Mouse (Mus musculus) midbrain, embryonic 15.5 days (tissue): Measurements from ENCODE around the gene Dnmt3l. TPM values are rescaled to one million over a fixed set of nuclear protein-coding genes. Genes with fewer than 3 reads are reported as not detected.
A peak's percentile ranks its signal among the peaks of the same experiment; 100 is the strongest.

ENCODE experiments used
- ATAC-seq: fragments of 200-750 bp; cut with Nextera tagmentation; replicated peaks from 2 replicates; pipeline ENCODE4 v1.8.0; 2017; ENCODE audit warnings: moderate TSS enrichment
- H3K27ac ChIP-seq: fragments of 300-500 bp; sonication (generic); 2 replicates; pipeline ENCODE4 v1.5.1; 2015; ENCODE audit warnings: mild to moderate bottlenecking, inconsistent platforms
- H3K27me3 ChIP-seq: fragments of 300-500 bp; sonication (generic); replicated peaks from 2 replicates; pipeline ENCODE4 v1.6.1; 2015; ENCODE audit warnings: inconsistent platforms
- H3K36me3 ChIP-seq: fragments of 300-500 bp; sonication (generic); replicated peaks from 2 replicates; pipeline ENCODE4 v1.6.1; 2015; ENCODE audit warnings: inconsistent platforms
- H3K4me1 ChIP-seq: fragments of 300-500 bp; sonication (generic); 2 replicates; pipeline ENCODE4 v1.6.1; 2015; ENCODE audit warnings: inconsistent platforms
- H3K4me2 ChIP-seq: fragments of 300-500 bp; sonication (generic); 2 replicates; pipeline ENCODE4 v1.6.1; 2015; ENCODE audit warnings: inconsistent platforms, mild to moderate bottlenecking, moderate library complexity
- H3K4me3 ChIP-seq: fragments of 300-500 bp; sonication (generic); 2 replicates; pipeline ENCODE4 v1.5.1; 2015; ENCODE audit warnings: mild to moderate bottlenecking, inconsistent platforms
- H3K9ac ChIP-seq: fragments of 300-500 bp; sonication (generic); 2 replicates; pipeline ENCODE4 v1.6.1; 2015; ENCODE audit warnings: mild to moderate bottlenecking, inconsistent platforms
- H3K9me3 ChIP-seq: fragments of 300-500 bp; sonication (generic); 2 replicates; pipeline ENCODE4 v1.6.1; 2016; ENCODE audit warnings: inconsistent platforms
- WGBS: fragments of 180-500 bp; shearing (Covaris S2); methylation state at CpG from one replicate; pipeline ENCODE4 v1.1.7; 2015; ENCODE audit warnings: mixed read lengths; 5-methylcytosine and 5-hydroxymethylcytosine counted together
- polyA plus RNA-seq: library from polyadenylated mRNA; unstranded; fragments of >200 nt; fragmentation: Nextera tagmentation; extraction: Ambion mirVana; gene quantifications from 2 replicates; pipeline ENCODE4 v1.2.1, GENCODE M21; 2015

Gene Dnmt3l
- not detected in 2 replicates for polyA plus RNA-seq

DNA sequence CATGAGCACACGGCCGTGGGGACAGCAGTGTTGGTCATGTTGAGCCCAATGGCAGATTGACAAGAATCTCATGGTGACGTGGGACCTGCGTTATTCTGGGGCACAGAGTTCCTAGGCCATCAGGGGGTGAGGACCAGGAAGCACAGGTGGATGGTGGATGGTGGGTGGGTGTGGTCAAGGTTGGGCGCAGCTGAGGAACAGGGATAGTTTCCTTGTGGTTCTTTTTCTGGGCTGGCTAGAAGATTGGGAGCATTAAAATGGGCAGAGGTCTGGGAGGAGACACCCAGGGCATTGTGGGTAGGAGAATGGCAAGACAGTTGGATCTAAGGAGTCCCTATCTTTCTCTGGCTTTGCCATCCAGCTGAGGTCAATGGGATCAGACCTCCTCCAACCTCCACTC, at the start of gene Dnmt3l:
Gene Dnmt3l, plus strand, starts transcription at position 301 of the 400 bp plus-strand sequence.
- Histone ChIP-seq H3K9ac (no peak within 1 kb of the TSS), H3K4me3 (no peak within 1 kb of the TSS), H3K36me3 (no peaks in the 10 kb centered on the region), H3K4me2 (no peak within 1 kb of the TSS), H3K27ac (no peak within 1 kb of the TSS), H3K4me1 (peaks cover 6% of the 10 kb centered on the region; the same call in 1 of the 2 replicates), H3K27me3 (no peaks in the 10 kb centered on the region), H3K9me3 (no peaks in the 10 kb centered on the region)
- WGBS = 94% methylated on average over 5 of the region's 5 CpGs
- ATAC-seq = no peak

- peaks cover 47% of the 10 kb centered on the region for H3K36me3 ChIP-seq
- no peaks in the 10 kb centered on the region for H3K27me3 ChIP-seq
- 82% methylated on average over 3 of the region's 3 CpGs for WGBS
- H3K4me3 ChIP-seq = no peak overlapping the region
- H3K9me3 ChIP-seq = no peaks in the 10 kb centered on the region
- ATAC-seq = no peak
- no peak overlapping the region for H3K27ac ChIP-seq
- no peak overlapping the region for H3K4me2 ChIP-seq
- H3K9ac ChIP-seq = no peak overlapping the region
- H3K4me1 ChIP-seq = no peaks in the 10 kb centered on the region
Observed at GRCm38 (mm10) chr10:77995639-77996038, 46.1 kb upstream of the Dnmt3l start.

DNA sequence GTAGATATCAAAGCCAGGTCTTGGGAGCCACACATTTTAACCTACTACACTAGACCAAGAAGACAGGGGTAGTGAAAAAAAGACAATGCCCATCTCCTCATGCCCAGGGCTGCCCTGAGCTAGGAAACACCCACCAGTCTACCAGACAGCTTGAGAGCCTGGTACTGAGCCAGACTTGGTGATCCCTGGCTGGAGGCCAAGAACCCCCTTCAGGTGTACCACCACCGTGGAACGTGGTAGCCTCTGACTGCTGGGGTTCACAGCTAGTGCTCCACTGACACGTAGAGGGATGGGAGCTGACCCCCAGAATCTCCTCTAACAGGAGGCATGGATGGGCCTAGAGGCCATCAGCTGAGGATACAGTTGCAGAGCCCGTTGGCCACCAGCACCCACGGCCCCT, 41.5 kb upstream of the Dnmt3l start:
- H3K27ac ChIP-seq = no peak overlapping the region
- WGBS = 98% methylated on average over 5 of the region's 5 CpGs
- no peak overlapping the region for H3K9ac ChIP-seq
- H3K4me1 ChIP-seq = no peaks in the 10 kb centered on the region
- H3K36me3 ChIP-seq = peaks cover 24% of the 10 kb centered on the region; the same call in 1 of the 2 replicates
- H3K9me3 ChIP-seq = no peaks in the 10 kb centered on the region
- H3K27me3 ChIP-seq = no peaks in the 10 kb centered on the region
- no peak overlapping the region for H3K4me2 ChIP-seq
- no peak for ATAC-seq
- H3K4me3 ChIP-seq = no peak overlapping the region

GRCm38 (mm10) chr10:78001796-78002195, 40.0 kb upstream of the Dnmt3l start:
- H3K9ac ChIP-seq = no peak overlapping the region
- WGBS = 94% methylated on average over 11 of the region's 11 CpGs
- ATAC-seq = no peak
- H3K4me2 ChIP-seq = no peak overlapping the region
- H3K36me3 ChIP-seq = peaks cover 19% of the 10 kb centered on the region; the same call in 1 of the 2 replicates
- no peaks in the 10 kb centered on the region for H3K9me3 ChIP-seq
- peaks cover 9% of the 10 kb centered on the region for H3K4me1 ChIP-seq
- H3K27ac ChIP-seq = no peak overlapping the region
- H3K27me3 ChIP-seq = no peaks in the 10 kb centered on the region
- H3K4me3 ChIP-seq = no peak overlapping the region

- ATAC-seq = no peak
- H3K27ac ChIP-seq = no peak overlapping the region
Observed at GRCm38 (mm10) chr10:78002316-78002715, 39.4 kb upstream of the Dnmt3l start.

DNA sequence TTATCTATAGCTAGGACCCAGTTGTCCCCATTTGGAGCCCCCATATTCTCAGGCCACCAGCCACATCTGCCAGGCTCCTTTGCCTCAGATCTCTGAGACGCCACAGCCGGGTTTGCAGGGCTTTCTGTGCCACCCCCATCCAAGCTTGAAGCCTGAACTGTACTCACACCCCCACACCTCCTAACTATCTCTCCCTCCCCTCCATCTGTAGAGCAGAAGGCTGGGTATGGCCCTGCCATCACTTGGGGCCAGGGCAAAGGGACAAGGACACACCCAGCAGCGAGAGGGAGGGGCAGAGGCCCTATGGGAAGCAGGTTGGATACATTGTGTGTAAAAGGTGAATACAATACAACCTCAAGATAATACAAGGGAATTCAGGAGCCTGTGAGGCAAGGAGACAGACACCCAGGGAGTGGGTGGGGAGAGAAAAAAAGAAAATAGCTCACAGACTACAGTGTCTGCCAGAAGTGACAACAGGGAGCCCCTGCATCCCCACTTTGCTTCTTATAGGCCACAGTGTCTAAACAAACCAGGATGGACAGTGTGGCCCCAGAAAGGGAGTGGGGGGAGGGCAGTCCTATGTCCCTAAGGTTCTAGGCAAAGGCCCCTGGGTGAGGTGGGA, 37.2 kb upstream of the Dnmt3l start:
- Histone ChIP-seq H3K27ac (no peak overlapping the region), H3K9ac (no peak overlapping the region), H3K4me1 (peaks cover 31% of the 10 kb centered on the region), H3K4me3 (no peak overlapping the region), H3K9me3 (no peaks in the 10 kb centered on the region), H3K27me3 (no peaks in the 10 kb centered on the region), H3K4me2 (no peak overlapping the region), H3K36me3 (peaks cover 12% of the 10 kb centered on the region; the same call in 1 of the 2 replicates)
- 88% methylated on average over 3 of the region's 3 CpGs for WGBS
- ATAC-seq = no peak

More at GRCm38 (mm10) chr10:78002316-78002715, 39.4 kb upstream of the Dnmt3l start:
- peaks cover 14% of the 10 kb centered on the region for H3K4me1 ChIP-seq
- peaks cover 18% of the 10 kb centered on the region; the same call in 1 of the 2 replicates for H3K36me3 ChIP-seq
- no peak overlapping the region for H3K4me2 ChIP-seq
- no peak overlapping the region for H3K4me3 ChIP-seq
- no peaks in the 10 kb centered on the region for H3K27me3 ChIP-seq
- 92% methylated on average over 2 of the region's 2 CpGs for WGBS
- H3K9me3 ChIP-seq = no peaks in the 10 kb centered on the region
- H3K9ac ChIP-seq = no peak overlapping the region

GRCm38 (mm10) chr10:78005791-78006438, 35.8 kb upstream of the Dnmt3l start:
- H3K4me1 ChIP-seq = peaks cover 35% of the 10 kb centered on the region
- H3K9me3 ChIP-seq = no peaks in the 10 kb centered on the region
- WGBS = 90% methylated on average over 4 of the region's 4 CpGs
- no peaks in the 10 kb centered on the region; the same call in 1 of the 2 replicates for H3K27me3 ChIP-seq
- no peaks in the 10 kb centered on the region; the same call in 1 of the 2 replicates for H3K36me3 ChIP-seq
- H3K9ac ChIP-seq = no peak overlapping the region
- H3K4me3 ChIP-seq = no peak overlapping the region
- no peak for ATAC-seq
- H3K27ac ChIP-seq = no peak overlapping the region
- H3K4me2 ChIP-seq = no peak overlapping the region

DNA sequence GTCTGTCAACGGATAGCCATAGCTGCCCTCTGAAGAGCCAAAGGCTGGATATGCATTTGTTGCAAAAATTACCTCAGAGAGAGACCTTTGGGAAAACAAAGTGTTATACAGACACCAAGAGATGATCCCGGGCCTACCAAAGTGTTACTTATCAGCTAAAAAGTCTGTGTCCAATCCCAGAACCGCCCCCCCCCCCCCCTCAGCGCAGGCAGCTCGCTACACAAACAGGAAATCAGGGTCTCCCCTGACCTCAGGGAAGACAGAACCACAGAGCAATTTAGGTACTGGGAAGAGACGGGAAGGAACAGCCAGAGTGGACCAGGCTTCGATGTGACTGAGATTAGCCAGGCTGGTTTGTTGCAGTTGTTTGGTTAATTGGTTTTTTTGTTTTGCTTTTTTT, 34.5 kb upstream of the Dnmt3l start:
- Histone ChIP-seq H3K4me2 (peak overlapping the region; percentile 13; the same call in 1 of the 2 replicates), H3K4me1 (peaks cover 35% of the 10 kb centered on the region), H3K36me3 (no peaks in the 10 kb centered on the region; the same call in 1 of the 2 replicates), H3K4me3 (no peak overlapping the region), H3K9me3 (no peaks in the 10 kb centered on the region), H3K9ac (no peak overlapping the region), H3K27ac (no peak overlapping the region), H3K27me3 (no peaks in the 10 kb centered on the region; the same call in 1 of the 2 replicates)
- 55% methylated on average over 7 of the region's 7 CpGs for WGBS
- ATAC-seq = no peak

- H3K27me3 ChIP-seq = no peaks in the 10 kb centered on the region; the same call in 1 of the 2 replicates
- H3K9ac ChIP-seq = peak overlapping the region; percentile 55; the same call in 1 of the 2 replicates
- WGBS = 78% methylated on average over 3 of the region's 3 CpGs
- no peaks in the 10 kb centered on the region for H3K36me3 ChIP-seq
- peaks cover 35% of the 10 kb centered on the region for H3K4me1 ChIP-seq
- H3K4me3 ChIP-seq = peak overlapping the region; percentile 59
- no peak for ATAC-seq
- H3K4me2 ChIP-seq = peak overlapping the region; percentile 82
- no peak overlapping the region for H3K27ac ChIP-seq
- H3K9me3 ChIP-seq = no peaks in the 10 kb centered on the region
Observed at GRCm38 (mm10) chr10:78008169-78008568, 33.6 kb upstream of the Dnmt3l start.

DNA sequence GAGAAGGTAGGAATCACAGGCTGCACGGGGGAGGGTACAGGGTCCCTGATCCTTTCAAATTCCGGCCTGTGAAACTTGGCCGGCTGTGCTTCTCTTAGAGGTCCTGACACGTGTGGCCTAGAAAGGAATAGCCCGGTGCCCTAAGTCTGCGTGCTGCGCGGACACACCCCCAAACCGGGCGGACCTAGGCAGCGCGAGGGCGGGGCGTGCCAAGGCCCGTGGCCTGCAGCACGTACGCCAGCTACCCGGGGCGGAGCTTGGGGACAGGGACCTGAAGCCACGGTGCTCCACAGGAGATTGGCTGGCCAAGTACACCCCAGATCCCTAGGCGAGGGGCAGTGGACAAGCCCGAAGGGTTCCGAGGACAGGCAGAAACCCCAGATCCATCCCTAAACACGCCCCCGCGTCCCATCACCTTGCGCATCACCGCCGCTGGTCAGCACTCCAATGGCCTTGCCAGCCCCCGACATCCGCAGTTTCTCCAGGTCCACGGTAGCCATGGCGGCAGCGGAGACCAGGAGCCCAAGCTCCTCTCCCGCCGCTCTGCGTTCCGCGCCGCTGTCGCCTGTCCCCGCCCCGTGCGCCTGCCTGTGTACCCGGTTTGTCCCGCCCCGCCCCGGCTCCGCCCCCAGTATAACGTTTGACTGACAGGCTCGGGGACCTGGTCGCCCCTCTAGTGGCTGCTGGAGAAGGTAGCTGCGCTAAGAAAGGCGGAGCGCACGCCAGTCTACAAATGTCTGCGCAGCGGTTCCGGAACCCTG, 32.4 kb upstream of the Dnmt3l start:
- Histone ChIP-seq H3K27me3 (no peaks in the 10 kb centered on the region; the same call in 1 of the 2 replicates), H3K27ac (peak overlapping the region; percentile 92), H3K9me3 (no peaks in the 10 kb centered on the region), H3K4me1 (peaks cover 35% of the 10 kb centered on the region), H3K4me2 (peak overlapping the region; percentile 82), H3K9ac (peak overlapping the region; percentile 55), H3K4me3 (peak overlapping the region; percentile 59), H3K36me3 (no peaks in the 10 kb centered on the region)
- WGBS = under 1% methylated on average over 59 of the region's 59 CpGs
- peak; percentile 98 for ATAC-seq

- Histone ChIP-seq H3K4me2 (peak within 1 kb of the TSS; percentile 82), H3K4me3 (peak within 1 kb of the TSS; percentile 59), H3K36me3 (no peaks in the 10 kb centered on the region), H3K27ac (peak within 1 kb of the TSS; percentile 92), H3K9me3 (no peaks in the 10 kb centered on the region), H3K4me1 (peaks cover 35% of the 10 kb centered on the region), H3K9ac (peak within 1 kb of the TSS; percentile 55), H3K27me3 (no peaks in the 10 kb centered on the region; the same call in 1 of the 2 replicates)
- no peak for ATAC-seq
- WGBS = under 1% methylated on average over 9 of the region's 9 CpGs
Observed at GRCm38 (mm10) chr10:78009945-78010293, 31.8 kb upstream of the Dnmt3l start, which contains the start of gene Pfkl. Pfkl (minus strand) TSS chr10:78010083.

DNA sequence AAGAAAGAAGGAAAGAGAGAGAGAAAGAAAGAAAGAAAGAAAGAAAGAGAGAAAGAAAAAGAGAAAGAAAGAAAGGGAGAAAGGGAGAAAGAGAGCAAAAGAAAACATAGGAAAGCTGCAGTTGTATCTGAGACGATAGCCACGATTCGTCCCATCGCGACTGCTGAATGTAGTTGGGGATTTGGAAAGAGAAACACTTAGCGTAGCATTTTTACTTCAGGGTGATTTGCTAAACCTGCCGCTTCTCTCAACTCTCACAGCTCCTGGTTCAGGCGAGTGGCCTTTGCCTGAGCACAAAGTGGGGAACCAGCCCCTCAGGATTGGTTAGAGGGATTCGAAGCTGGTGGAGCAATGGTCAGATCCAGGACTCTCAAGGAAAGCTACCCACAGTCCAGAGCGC, 31.4 kb upstream of the Dnmt3l start:
- H3K9me3 ChIP-seq = no peaks in the 10 kb centered on the region
- WGBS = 14% methylated on average over 10 of the region's 10 CpGs
- H3K4me1 ChIP-seq = peaks cover 35% of the 10 kb centered on the region
- no peak overlapping the region for H3K4me3 ChIP-seq
- H3K9ac ChIP-seq = no peak overlapping the region
- H3K27me3 ChIP-seq = no peaks in the 10 kb centered on the region; the same call in 1 of the 2 replicates
- H3K4me2 ChIP-seq = peak overlapping the region; percentile 82
- H3K27ac ChIP-seq = no peak overlapping the region
- H3K36me3 ChIP-seq = no peaks in the 10 kb centered on the region
- no peak for ATAC-seq
